ENCODE assay signal across 25 mouse cellular contexts in genomic region chr7:119854362-119854761, GRCm38 (mm10). TPM values are rescaled to one million over a fixed set of nuclear protein-coding genes. Genes with fewer than 3 reads are reported as not detected.
DNase-seq lines count a peak whose midpoint lies in the region; ATAC-seq and TF ChIP-seq lines count a peak whose summit lies in the region.
"Had no signal": no experiment of that assay in that cellular context is flagged by ENCODE, and none has a peak within 500 bp of the region (broad histone marks: within the 10 kb centered on the region; RNA-seq: fewer than 3 reads in every experiment).

No protein-coding gene starts in this region.

- ATAC-seq in liver, embryonic 11.5 days (replicated peaks; ENCODE audit: low FRiP score) = 0 out of 2 replicates have a peak, but pooled peaks have one; percentile 37
- 0 out of 2 replicates have a peak, but pooled peaks have one; percentile 34 for ATAC-seq in liver, embryonic 13.5 days (ENCODE audit: low read depth)
- 0 out of 2 replicates have a peak, but pooled peaks have one; percentile 26 for ATAC-seq in liver, embryonic 14.5 days (ENCODE audit: insufficient read depth)
- ATAC-seq: CD4-positive, CD25-positive, alpha-beta regulatory T cell, adult 4 months; forebrain, embryonic 13.5 days; forebrain, embryonic 16.5 days; hindbrain, embryonic 16.5 days had no signal

- H3K27ac ChIP-seq in liver, embryonic 11.5 days (ENCODE audit: low read depth, low read length) = no peak overlapping the region
- no peak overlapping the region for H3K27ac ChIP-seq in liver, embryonic 13.5 days
- no peak overlapping the region for H3K27ac ChIP-seq in liver, embryonic 14.5 days
- H3K27ac ChIP-seq: embryonic facial prominence, embryonic 10.5 days; embryonic facial prominence, embryonic 13.5 days; forebrain, embryonic 13.5 days; hindbrain, embryonic 10.5 days; hindbrain, embryonic 13.5 days had no signal

- no peak overlapping the region for H3K4me3 ChIP-seq in liver, embryonic 11.5 days (ENCODE audit: low read depth, low read length)
- H3K4me3 ChIP-seq in liver, embryonic 13.5 days (replicated peaks) = no peak overlapping the region
- H3K4me3 ChIP-seq in liver, embryonic 14.5 days (ENCODE audit: insufficient read depth in 1 of 2, low read depth in 2 of 2, low read length in 2 of 2) = no peak overlapping the region
- H3K4me3 ChIP-seq: embryonic facial prominence, embryonic 10.5 days; embryonic facial prominence, embryonic 13.5 days; erythroblast, embryonic 14.5 days; forebrain, embryonic 13.5 days; hindbrain, embryonic 10.5 days; hindbrain, embryonic 13.5 days had no signal

- no peak for TF ChIP-seq EP300 in liver, embryonic 14.5 days (IDR thresholded peaks at IDR 0.05; ENCODE audit: low read depth)

- no peak for TF ChIP-seq CTCF in liver, embryonic 14.5 days (IDR thresholded peaks at IDR 0.05; ENCODE audit: low read depth)

- no peak overlapping the region for H3K9ac ChIP-seq in liver, embryonic 11.5 days (ENCODE audit: low read depth, low read length)
- no peak overlapping the region for H3K9ac ChIP-seq in liver, embryonic 13.5 days
- H3K9ac ChIP-seq in liver, embryonic 14.5 days (replicated peaks) = no peak overlapping the region
- H3K9ac ChIP-seq: embryonic facial prominence, embryonic 13.5 days; forebrain, embryonic 13.5 days; hindbrain, embryonic 13.5 days had no signal

- H3K4me2 ChIP-seq in liver, embryonic 11.5 days = no peak overlapping the region
- no peak overlapping the region for H3K4me2 ChIP-seq in liver, embryonic 13.5 days
- H3K4me2 ChIP-seq in liver, embryonic 14.5 days (ENCODE audit: low read depth) = no peak overlapping the region
- H3K4me2 ChIP-seq: embryonic facial prominence, embryonic 13.5 days; forebrain, embryonic 13.5 days; heart, embryonic 11.5 days; hindbrain, embryonic 13.5 days had no signal

- intact Hi-C loops in left cerebral cortex, postnatal 4 days (cut with DNase I) = loop anchor here (10.0 kb wide), 1 partner anchor 210 kb away; no protein-coding TSS in a partner anchor

- no peaks in the 10 kb centered on the region for H3K27me3 ChIP-seq in liver, embryonic 11.5 days (replicated peaks; ENCODE audit: control insufficient read depth, insufficient read depth, low read length)
- no peaks in the 10 kb centered on the region for H3K27me3 ChIP-seq in liver, embryonic 13.5 days
- no peaks in the 10 kb centered on the region for H3K27me3 ChIP-seq in liver, embryonic 14.5 days (ENCODE audit: control insufficient read depth, insufficient read depth, low read length)
- H3K27me3 ChIP-seq: embryonic facial prominence, embryonic 13.5 days; forebrain, embryonic 13.5 days; hindbrain, embryonic 13.5 days had no signal

- WGBS in liver, embryonic 11.5 days = 91% methylated on average over 2 of the region's 2 CpGs
- 71% methylated on average over 2 of the region's 2 CpGs for WGBS in liver, embryonic 13.5 days (ENCODE audit: insufficient replicate concordance)
- WGBS in liver, embryonic 14.5 days (ENCODE audit: insufficient replicate concordance) = 66% methylated on average over 2 of the region's 2 CpGs

- H3K4me1 ChIP-seq in liver, embryonic 11.5 days (replicated peaks; ENCODE audit: control insufficient read depth, insufficient read depth, low read length) = no peaks in the 10 kb centered on the region
- H3K4me1 ChIP-seq in liver, embryonic 13.5 days (replicated peaks) = peaks cover 12% of the 10 kb centered on the region
- no peaks in the 10 kb centered on the region; a peak in 1 of 4 replicates for H3K4me1 ChIP-seq in liver, embryonic 14.5 days (replicated peaks; ENCODE audit: control insufficient read depth in 2 of 2, insufficient read depth in 2 of 2, low read length in 1 of 2)
- H3K4me1 ChIP-seq: embryonic facial prominence, embryonic 10.5 days; embryonic facial prominence, embryonic 13.5 days; forebrain, embryonic 13.5 days; hindbrain, embryonic 13.5 days had no signal

- H3K36me3 ChIP-seq in liver, embryonic 11.5 days (ENCODE audit: control insufficient read depth, insufficient read depth, low read length) = peaks cover 5% of the 10 kb centered on the region
- H3K36me3 ChIP-seq in liver, embryonic 13.5 days = peaks cover 26% of the 10 kb centered on the region; the same call in 1 of the 2 replicates
- no peaks in the 10 kb centered on the region; the same call in 1 of the 2 replicates for H3K36me3 ChIP-seq in liver, embryonic 14.5 days (replicated peaks; ENCODE audit: control insufficient read depth, insufficient read depth, low read depth)

- H3K9me3 ChIP-seq in liver, embryonic 11.5 days (ENCODE audit: control insufficient read depth, low read length) = no peaks in the 10 kb centered on the region
- H3K9me3 ChIP-seq in liver, embryonic 13.5 days (replicated peaks) = no peaks in the 10 kb centered on the region
- no peaks in the 10 kb centered on the region for H3K9me3 ChIP-seq in liver, embryonic 14.5 days (ENCODE audit: control insufficient read depth, low read length)
- H3K9me3 ChIP-seq: embryonic facial prominence, embryonic 10.5 days; embryonic facial prominence, embryonic 13.5 days; forebrain, embryonic 13.5 days; hindbrain, embryonic 10.5 days; hindbrain, embryonic 13.5 days had no signal

- DNase-seq in liver, embryonic 11.5 days (ENCODE audit: low spot score) = no peak
- DNase-seq in liver = no peak
- no peak for DNase-seq in liver, embryonic 13.5 days
- DNase-seq in liver, embryonic 14.5 days (ENCODE audit: low read depth in 3 of 3, low spot score in 3 of 3) = no peak
- DNase-seq in c-Kit-positive CD71-positive TER-119-positive erythroid progenitor cells, embryonic 14.5 days (ENCODE audit: low spot score) = no peak
- no peak for DNase-seq in left cerebral cortex, postnatal 4 days
- DNase-seq: adrenal gland, adult 2 months; adrenal gland, postnatal 14 days; cerebellum, adult 11-12 months; cerebellum, adult 8-10 months; cerebellum, postnatal 10 days; cerebellum, postnatal 36 days; embryo, embryonic 11 days; gastrocnemius, postnatal 10 days; gastrocnemius, postnatal 36 days had no signal

RNA-seq across cellular contexts. Expression of gene Lyrm1, which starts 41.3 kb away (rescaled TPM):
- 4.6 and 6.5 TPM in 2 replicates for polyA plus RNA-seq in liver, embryonic 11.5 days (2014; fragmentation: Nextera tagmentation; extraction: Ambion mirVana)
- 3.8 and 3.9 TPM in 2 replicates for polyA plus RNA-seq in liver, embryonic 13.5 days (2015; fragmentation: Nextera tagmentation; extraction: Ambion mirVana)
- polyA plus RNA-seq in liver, embryonic 14.5 days (2012; rRNA removed) = 1.00 and 1.4 TPM in 2 replicates
- polyA plus RNA-seq in liver, embryonic 14.5 days (2014; fragmentation: Nextera tagmentation; extraction: Ambion mirVana) = 2.0 and 3.2 TPM in 2 replicates
- total RNA-seq in left cerebral cortex, postnatal 4 days (2021) = 1 to 10 TPM; 9.0 to 9.7 TPM

RNA-seq across cellular contexts. Expression of gene Dcun1d3, which starts 41.7 kb away (rescaled TPM):
- 3.1 and 3.4 TPM in 2 replicates for polyA plus RNA-seq in liver, embryonic 11.5 days (2014; fragmentation: Nextera tagmentation; extraction: Ambion mirVana)
- 2.0 and 2.5 TPM in 2 replicates for polyA plus RNA-seq in liver, embryonic 13.5 days (2015; fragmentation: Nextera tagmentation; extraction: Ambion mirVana)
- polyA plus RNA-seq in liver, embryonic 14.5 days (2012; rRNA removed) = 0.63 and 0.87 TPM in 2 replicates
- 1.2 and 1.9 TPM in 2 replicates for polyA plus RNA-seq in liver, embryonic 14.5 days (2014; fragmentation: Nextera tagmentation; extraction: Ambion mirVana)
- 10 to 100 TPM; 26.0 to 31.8 TPM for total RNA-seq in left cerebral cortex, postnatal 4 days (2021)
